Mouse (Mus musculus) 3T3-L1 (cell line): Measurements from ENCODE around the gene Wnt7a.

Experiments used
- DNase-seq: peaks from one replicate; pipeline ENCODE4 v3.0.0-alpha.2; 2015; ENCODE audit warnings: low read depth, low spot score

Wnt7a gene

GRCm38 (mm10) chr6:91410961-91411368 is at the start of gene Wnt7a:
Wnt7a (minus strand) TSS chr6:91411363.
- no peak for DNase-seq

- DNase-seq, result no peak
Measured at GRCm38 (mm10) chr6:91459471-91459870, 48.3 kb upstream of the Wnt7a start.

GRCm38 (mm10) chr6:91454546-91454945 is 43.4 kb upstream of the Wnt7a start:
- peak; percentile 52 for DNase-seq

GRCm38 (mm10) chr6:91452056-91452455 is 40.9 kb upstream of the Wnt7a start:
- DNase-seq, result peak; percentile 63

- no peak for DNase-seq
Measured at GRCm38 (mm10) chr6:91449472-91450225, 38.5 kb upstream of the Wnt7a start.

- no peak for DNase-seq
Measured at GRCm38 (mm10) chr6:91445316-91445715, 34.2 kb upstream of the Wnt7a start.

GRCm38 (mm10) chr6:91441145-91441662 is 30.0 kb upstream of the Wnt7a start:
- no peak for DNase-seq

GRCm38 (mm10) chr6:91440474-91441144 is 29.4 kb upstream of the Wnt7a start:
- peak; percentile 98 for DNase-seq

GRCm38 (mm10) chr6:91424151-91424550 is 13.0 kb upstream of the Wnt7a start:
- DNase-seq, result no peak

- no peak for DNase-seq
Measured at GRCm38 (mm10) chr6:91421629-91422028, 10.5 kb upstream of the Wnt7a start.

GRCm38 (mm10) chr6:91417291-91417845 is 6.2 kb upstream of the Wnt7a start:
- DNase-seq, result no peak

- no peak for DNase-seq
Measured at GRCm38 (mm10) chr6:91416146-91416545, 5.0 kb upstream of the Wnt7a start.

- peak; percentile 68 for DNase-seq
Measured at GRCm38 (mm10) chr6:91414890-91415289, 3.7 kb upstream of the Wnt7a start.

- peak; percentile 64 for DNase-seq
Measured at GRCm38 (mm10) chr6:91411369-91411981, 312 bp upstream of the Wnt7a start.

- DNase-seq, result no peak
Measured at GRCm38 (mm10) chr6:91410168-91410780, 889 bp downstream of the Wnt7a start.

- no peak for DNase-seq
Measured at GRCm38 (mm10) chr6:91409448-91410167, 1.6 kb downstream of the Wnt7a start.

- DNase-seq, result no peak
Measured at GRCm38 (mm10) chr6:91408616-91409015, 2.5 kb downstream of the Wnt7a start.

- DNase-seq, result no peak
Measured at GRCm38 (mm10) chr6:91401591-91401990, 9.6 kb downstream of the Wnt7a start.

- DNase-seq, result no peak
Measured at GRCm38 (mm10) chr6:91400514-91400913, 10.6 kb downstream of the Wnt7a start.

GRCm38 (mm10) chr6:91392475-91393174 is 18.5 kb downstream of the Wnt7a start:
- no peak for DNase-seq
